Mouse (Mus musculus): Measurements from ENCODE around the gene Plcb3.

DNA sequence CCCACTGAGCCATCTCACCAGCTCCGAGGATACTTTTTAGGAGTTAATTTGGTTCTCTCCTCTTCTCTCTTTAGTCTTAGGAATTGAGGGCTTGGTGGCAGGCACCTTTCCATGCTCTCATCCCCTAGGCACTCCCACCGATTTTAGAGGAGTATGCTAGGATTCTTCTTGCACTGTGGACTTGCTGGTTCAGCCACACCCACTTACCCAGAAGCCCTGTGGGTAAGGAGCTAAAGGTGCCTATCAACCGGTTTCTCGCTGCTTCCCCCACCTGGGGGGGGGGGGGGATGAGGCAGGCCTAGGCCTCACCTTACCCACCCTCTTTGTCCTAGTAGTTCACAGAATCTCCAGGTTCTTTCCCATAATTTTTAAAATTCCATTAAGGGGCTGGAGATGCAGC is 28.5 kb downstream of the Plcb3 start:
- TF ChIP-seq CTCF (IDR thresholded peaks at IDR 0.05; ENCODE audit: control insufficient read depth, insufficient read depth, insufficient read length) = no peak
- no peak for TF ChIP-seq MYOG (IDR thresholded peaks at IDR 0.05; ENCODE audit: control insufficient read depth, extremely low read depth, insufficient read length)
- TF ChIP-seq USF1 (IDR thresholded peaks at IDR 0.05; ENCODE audit: low read depth) = no peak
